Mouse (Mus musculus) CH12.LX (cell line): Measurements from ENCODE around the gene Lcat. TPM values are rescaled to one million over a fixed set of nuclear protein-coding genes. Genes with fewer than 3 reads are reported as not detected.
A peak's percentile ranks its signal among the peaks of the same experiment; 100 is the strongest.

Source experiments
- DNase-seq: peaks from one replicate; pipeline ENCODE4 v3.0.0-alpha.2; 2013; ENCODE audit errors: extremely low read depth
- H3K27ac ChIP-seq: 2 replicates; pipeline ENCODE4 v1.5.1; 2012; ENCODE audit warnings: low read depth, mild to moderate bottlenecking, control low read depth, moderate library complexity; ENCODE audit not compliant: insufficient read depth
- H3K27me3 ChIP-seq: replicated peaks from 2 replicates; pipeline ENCODE3; 2012; ENCODE audit warnings: inconsistent platforms
- H3K36me3 ChIP-seq, 2 experiments: replicated peaks in 1 of 2; 2 replicates each; pipeline versions ENCODE3 to v1.6.1; 2012; ENCODE audit warnings: inconsistent platforms in 1 of 2, low read length in 1 of 2, mild to moderate bottlenecking in 1 of 2, mixed read lengths in 1 of 2, moderate library complexity in 1 of 2; ENCODE audit not compliant: control insufficient read depth in 1 of 2, insufficient read depth in 1 of 2
- H3K4me1 ChIP-seq, 2 experiments: 2 replicates each; pipeline ENCODE4 v1.6.1; 2012; ENCODE audit warnings: inconsistent platforms in 1 of 2, moderate library complexity in 1 of 2; ENCODE audit not compliant: insufficient read depth in 2 of 2, control insufficient read depth in 1 of 2
- H3K4me2 ChIP-seq: 2 replicates; pipeline ENCODE4 v1.6.1; 2012; ENCODE audit warnings: low read depth, mild to moderate bottlenecking, control low read depth; ENCODE audit not compliant: poor library complexity, insufficient read depth, severe bottlenecking
- H3K4me3 ChIP-seq, 3 experiments: fragments of 150-350 bp in 1 of 3; sonication (generic) in 1 of 3; replicated peaks in 1 of 3; 2 replicates each; pipeline versions ENCODE3 to v1.5.1; 2011 to 2012; ENCODE audit warnings: low read depth in 2 of 3, low read length in 2 of 3, mild to moderate bottlenecking in 2 of 3, moderate library complexity in 2 of 3, control low read depth in 1 of 3, improper control_type of control experiment in 1 of 3, inconsistent platforms in 1 of 3, mixed read lengths in 1 of 3; ENCODE audit not compliant: poor library complexity in 1 of 3
- H3K79me2 ChIP-seq: replicated peaks from 2 replicates; pipeline ENCODE4 v1.6.1; 2012; ENCODE audit warnings: mild to moderate bottlenecking, moderate library complexity; ENCODE audit not compliant: control insufficient read depth, poor library complexity, insufficient read depth, severe bottlenecking; ENCODE audit errors: extremely low read depth
- H3K9ac ChIP-seq: 2 replicates; pipeline ENCODE4 v1.6.1; 2012; ENCODE audit warnings: low read depth, mild to moderate bottlenecking, control low read depth, moderate library complexity; ENCODE audit not compliant: insufficient read depth
- H3K9me3 ChIP-seq: replicated peaks from 2 replicates; pipeline ENCODE3; 2012; ENCODE audit warnings: low read length, inconsistent platforms, mixed read lengths
- CHD1 ChIP-seq: IDR thresholded peaks from 2 replicates; pipeline ENCODE4 v1.6.1; 2012; ENCODE audit warnings: low read depth, low read length, improper control_type of control experiment, inconsistent platforms
- CTCF ChIP-seq, 2 experiments: IDR thresholded peaks in 1 of 2; conservative IDR thresholded peaks in 1 of 2; 2 replicates each; pipeline ENCODE4 v1.5.1; 2011 to 2012; ENCODE audit warnings: low read depth in 2 of 2, low read length in 2 of 2, improper control_type of control experiment in 1 of 2, inconsistent platforms in 1 of 2, mild to moderate bottlenecking in 1 of 2, moderate library complexity in 1 of 2
- E2F4 ChIP-seq: IDR thresholded peaks from 2 replicates; pipeline ENCODE4 v1.6.1; 2011; ENCODE audit warnings: low read depth, low read length, improper control_type of control experiment; ENCODE audit not compliant: insufficient replicate concordance
- ELF1 ChIP-seq: IDR thresholded peaks from 2 replicates; pipeline ENCODE4 v1.6.1; 2014; ENCODE audit warnings: low read depth, mild to moderate bottlenecking, inconsistent platforms, low read length, improper control_type of control experiment
- GABPA ChIP-seq: IDR thresholded peaks from 2 replicates; pipeline ENCODE4 v1.6.1; 2012; ENCODE audit warnings: low read depth, low read length, improper control_type of control experiment, inconsistent platforms; ENCODE audit not compliant: insufficient replicate concordance
- IRF4 ChIP-seq: IDR thresholded peaks from 2 replicates; pipeline ENCODE4 v1.6.1; 2014; ENCODE audit warnings: low read depth, mild to moderate bottlenecking, inconsistent platforms, low read length, improper control_type of control experiment
- JUN ChIP-seq: IDR thresholded peaks from 2 replicates; pipeline ENCODE4 v1.6.1; 2011; ENCODE audit warnings: low read depth, mild to moderate bottlenecking, low read length, improper control_type of control experiment, moderate library complexity; ENCODE audit not compliant: insufficient read depth
- KAT2A ChIP-seq: IDR thresholded peaks from 2 replicates; pipeline ENCODE4 v1.6.1; 2012; ENCODE audit warnings: low read length, improper control_type of control experiment, inconsistent platforms; ENCODE audit not compliant: insufficient replicate concordance
- MAX ChIP-seq: IDR thresholded peaks from 2 replicates; pipeline ENCODE4 v1.6.1; 2011; ENCODE audit warnings: low read length, improper control_type of control experiment
- MEF2A ChIP-seq: IDR thresholded peaks from 2 replicates; pipeline ENCODE4 v1.6.1; 2014; ENCODE audit warnings: low read depth, mild to moderate bottlenecking, inconsistent platforms, low read length, improper control_type of control experiment, borderline replicate concordance
- MYC ChIP-seq: IDR thresholded peaks from 2 replicates; pipeline ENCODE4 v1.6.1; 2011; ENCODE audit warnings: low read depth, mild to moderate bottlenecking, improper control_type of control experiment, low read length
- NRF1 ChIP-seq: IDR thresholded peaks from 2 replicates; pipeline ENCODE4 v1.6.1; 2014; ENCODE audit warnings: low read depth, mild to moderate bottlenecking, inconsistent platforms, low read length, improper control_type of control experiment, moderate library complexity
- POLR2AphosphoS2 ChIP-seq: IDR thresholded peaks from 2 replicates; pipeline ENCODE4 v1.6.1; 2011; ENCODE audit warnings: low read depth, low read length, improper control_type of control experiment
- RAD21 ChIP-seq: IDR thresholded peaks from 2 replicates; pipeline ENCODE4 v1.6.1; 2011; ENCODE audit warnings: low read depth, mild to moderate bottlenecking, low read length, improper control_type of control experiment, moderate library complexity
- SIN3A ChIP-seq: IDR thresholded peaks from 2 replicates; pipeline ENCODE4 v1.6.1; 2012; ENCODE audit warnings: low read length, improper control_type of control experiment, inconsistent platforms
- SMC3 ChIP-seq: IDR thresholded peaks from 2 replicates; pipeline ENCODE4 v1.6.1; 2011; ENCODE audit warnings: low read depth, low read length, improper control_type of control experiment
- TBP ChIP-seq: conservative IDR thresholded peaks from 2 replicates; pipeline ENCODE4 v1.6.1; 2011; ENCODE audit warnings: low read depth, low read length, improper control_type of control experiment
- UBTF ChIP-seq: IDR thresholded peaks from 2 replicates; pipeline ENCODE4 v1.6.1; 2012; ENCODE audit warnings: low read depth, mild to moderate bottlenecking, inconsistent platforms, low read length, improper control_type of control experiment, moderate library complexity
- USF1 ChIP-seq: IDR thresholded peaks from 2 replicates; pipeline ENCODE4 v1.6.1; 2014; ENCODE audit warnings: low read depth, mild to moderate bottlenecking, inconsistent platforms, low read length, improper control_type of control experiment
- ZC3H11A ChIP-seq: IDR thresholded peaks from 2 replicates; pipeline ENCODE4 v1.6.1; 2012; ENCODE audit warnings: low read depth, mild to moderate bottlenecking, inconsistent platforms, low read length, improper control_type of control experiment
- ZNF384 ChIP-seq: IDR thresholded peaks from 2 replicates; pipeline ENCODE4 v1.6.1; 2012; ENCODE audit warnings: low read depth, low read length, improper control_type of control experiment, inconsistent platforms
- dilution Hi-C: fragments of 300-500 bp; cut with MboI; formaldehyde crosslinking; loops from 2 replicates; pipeline ENCODE4 v1.14.3; 2020; ENCODE audit warnings: low sequenced_read_pairs; ENCODE audit not compliant: extremely low pct_unique_long_range_greater_than_20kb, extremely low pct_ligation_motif_present
- in situ Hi-C: fragments of 300-500 bp; cut with MboI; formaldehyde crosslinking; loops from 3 replicates; pipeline ENCODE4 v1.14.3; 2019; ENCODE audit warnings: low sequenced_read_pairs, low pct_ligation_motif_present, low pct_unique_long_range_greater_than_20kb, mixed read lengths
- polyA plus RNA-seq: library from polyadenylated mRNA; unstranded; fragments of >175 nt; gene quantifications from 2 replicates; pipeline ENCODE4 v1.2.1, GENCODE M21; 2012; ENCODE audit warnings: low read depth; ENCODE audit not compliant: insufficient read length
- total RNA-seq, 2 experiments: library from RNA; depleted of rRNA; stranded (reverse); fragments of 300-350 nt in 1 of 2; fragments of >200 nt in 1 of 2; gene quantifications; 2 replicates each; pipeline ENCODE4 v1.2.3; 2012 to 2014

The Lcat gene
- total and polyA plus RNA-seq, 3 experiments, result 0.17 to 0.34 TPM; not detected in 1

DNA sequence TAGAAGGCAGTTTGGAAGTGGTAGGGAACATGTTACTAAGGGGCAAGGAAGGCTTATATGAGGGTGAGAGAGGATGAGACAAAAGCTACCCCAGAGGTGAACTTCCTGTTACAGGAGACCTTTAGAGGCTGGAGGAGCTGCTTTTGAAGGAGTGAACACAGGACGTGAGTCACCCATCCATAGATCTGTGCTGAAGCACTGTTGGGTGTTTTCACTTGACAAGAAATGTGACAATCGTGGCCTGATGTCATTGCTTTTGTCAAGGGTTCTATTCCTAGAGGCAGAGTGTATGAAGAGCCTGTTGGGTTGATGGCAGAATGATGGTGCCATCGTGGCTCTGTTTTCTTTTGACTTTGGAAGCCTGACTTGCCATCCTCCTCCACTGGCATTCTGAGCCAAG is 23.8 kb downstream of the Lcat start:
- no peak overlapping the region for H3K9ac ChIP-seq
- no peak overlapping the region for H3K4me3 ChIP-seq
- in situ Hi-C loops, result no loop called here
- H3K4me1 ChIP-seq, result peaks cover 6 to 15% of the 10 kb centered on the region in 2 experiments; a peak in 3 of 4 replicates
- H3K4me2 ChIP-seq, result no peak overlapping the region
- no peak for DNase-seq
- no peaks in the 10 kb centered on the region for H3K79me2 ChIP-seq
- no peaks in the 10 kb centered on the region for H3K27me3 ChIP-seq
- TF ChIP-seq ELF1 (no peak), SMC3 (no peak), NRF1 (no peak), USF1 (no peak), CTCF (conservative IDR thresholded peaks at IDR 0.05 in 1 of 2, IDR thresholded peaks at IDR 0.05 in 1 of 2; ENCODE audit: low read depth in 2 of 2, low read length in 2 of 2) (no peak), ZC3H11A (no peak), CHD1 (no peak), POLR2AphosphoS2 (no peak), KAT2A (no peak), GABPA (no peak), MAX (no peak), ZNF384 (no peak), JUN (no peak)
- TF ChIP-seq, all 38 proteins: peak for 0
- dilution Hi-C loops, result no loop called here
- H3K9me3 ChIP-seq, result no peaks in the 10 kb centered on the region
- peaks cover 13 to 57% of the 10 kb centered on the region in 2 experiments for H3K36me3 ChIP-seq
- no peak overlapping the region for H3K27ac ChIP-seq

- Histone ChIP-seq H3K27ac (no peak overlapping the region), H3K9ac (peak overlapping the region; percentile 86), H3K4me2 (peak overlapping the region; percentile 72), H3K36me3 (peaks cover 2 to 21% of the 10 kb centered on the region in 2 experiments), H3K27me3 (no peaks in the 10 kb centered on the region), H3K4me3 (peak overlapping the region; percentile 93 to 99 (median 95)), H3K4me1 (peaks cover 0 to 19% of the 10 kb centered on the region in 2 experiments; a peak in 2 of 4 replicates), H3K79me2 (peaks cover 8% of the 10 kb centered on the region; the same call in 1 of the 2 replicates), H3K9me3 (no peaks in the 10 kb centered on the region)
- dilution Hi-C loops (no loop called here), in situ Hi-C loops (no loop called here)
- no peak for DNase-seq
- TF ChIP-seq KAT2A (no peak), GABPA (no peak), SIN3A (no peak), RAD21 (no peak), UBTF (no peak), IRF4 (no peak), JUN (no peak), POLR2AphosphoS2 (no peak), MYC (no peak), E2F4 (no peak), ZC3H11A (no peak), TBP (no peak), CHD1 (no peak), USF1 (no peak), ELF1 (no peak), MEF2A (no peak)
Measured at GRCm38 (mm10) chr8:105900941-105901616, 42.1 kb downstream of the Lcat start.
